Mouse (Mus musculus) ovary, postnatal 14 days (tissue): ENCODE results near the gene 2210011C24Rik.
"Not testable (repeated sequence)": the region's sequence is repeated elsewhere in the genome, so short reads cannot be mapped to it uniquely, and the experiment has no call there.

ENCODE experiments used
- DNase-seq: peaks from one replicate; pipeline ENCODE4 v3.0.0; 2022; ENCODE audit warnings: low spot score

2210011C24Rik gene

GRCm38 (mm10) chr8:83994030-83994429 lies 17.9 kb downstream of the 2210011C24Rik start:
- no peak for DNase-seq

- DNase-seq, result no peak
These were observed 19.5 kb downstream of the 2210011C24Rik start for GRCm38 (mm10) chr8:83992488-83992887.

GRCm38 (mm10) chr8:83990170-83990569 lies 21.8 kb downstream of the 2210011C24Rik start:
- DNase-seq, result no peak

GRCm38 (mm10) chr8:83989243-83989642 lies 22.7 kb downstream of the 2210011C24Rik start:
- no peak for DNase-seq

GRCm38 (mm10) chr8:83983222-83983621 lies 28.7 kb downstream of the 2210011C24Rik start:
- not testable (repeated sequence) for DNase-seq

GRCm38 (mm10) chr8:83982449-83982848 lies 29.5 kb downstream of the 2210011C24Rik start:
- no peak for DNase-seq

GRCm38 (mm10) chr8:83981533-83981932 lies 30.4 kb downstream of the 2210011C24Rik start:
- DNase-seq, result no peak

- DNase-seq, result no peak
These were observed 31.1 kb downstream of the 2210011C24Rik start for GRCm38 (mm10) chr8:83980845-83981244.

- no peak for DNase-seq
These were observed 31.7 kb downstream of the 2210011C24Rik start for GRCm38 (mm10) chr8:83980250-83980649.

GRCm38 (mm10) chr8:83978200-83978599 lies 33.8 kb downstream of the 2210011C24Rik start:
- DNase-seq, result no peak

- no peak for DNase-seq
These were observed 34.3 kb downstream of the 2210011C24Rik start for GRCm38 (mm10) chr8:83977646-83978045.

GRCm38 (mm10) chr8:83976779-83977350 lies 35.1 kb downstream of the 2210011C24Rik start:
- DNase-seq, result no peak

- DNase-seq, result no peak
These were observed 35.8 kb downstream of the 2210011C24Rik start for GRCm38 (mm10) chr8:83976101-83976630.

GRCm38 (mm10) chr8:83974521-83974920 lies 37.5 kb downstream of the 2210011C24Rik start:
- DNase-seq, result no peak

GRCm38 (mm10) chr8:83973161-83974031 lies 38.6 kb downstream of the 2210011C24Rik start:
- no peak for DNase-seq

- DNase-seq, result peak; percentile 93
These were observed 39.5 kb downstream of the 2210011C24Rik start, which contains the start of gene Prkaca for GRCm38 (mm10) chr8:83972150-83973120. Gene Prkaca (plus strand): TSS chr8:83972993.

GRCm38 (mm10) chr8:83971661-83972060 lies 40.3 kb downstream of the 2210011C24Rik start:
- DNase-seq, result no peak

- DNase-seq, result no peak
These were observed 40.9 kb downstream of the 2210011C24Rik start for GRCm38 (mm10) chr8:83971121-83971520.

GRCm38 (mm10) chr8:83967701-83968100 lies 44.3 kb downstream of the 2210011C24Rik start:
- DNase-seq, result no peak

GRCm38 (mm10) chr8:83964015-83964765 lies 47.8 kb downstream of the 2210011C24Rik start:
- no peak for DNase-seq
